Mouse (Mus musculus): ENCODE results near the gene Prr7. TPM values are rescaled to one million over a fixed set of nuclear protein-coding genes. Genes with fewer than 3 reads are reported as not detected.

The Prr7 gene
- total and polyA plus RNA-seq, 3 experiments = 0.60 to 1.2 (median 0.89) TPM

GRCm38 (mm10) chr13:55512379-55513031 is 48.4 kb downstream of the Prr7 start:
- H3K4me1 ChIP-seq (ENCODE audit: control insufficient read depth in 1 of 2, insufficient read depth in 2 of 2) = peaks cover 24 to 38% of the 10 kb centered on the region in 2 experiments
- no peak for DNase-seq (ENCODE audit: extremely low read depth)
- H3K36me3 ChIP-seq (replicated peaks in 1 of 2; ENCODE audit: control insufficient read depth in 1 of 2, insufficient read depth in 1 of 2, low read length in 1 of 2) = peaks cover 16 to 29% of the 10 kb centered on the region in 2 experiments
- H3K9me3 ChIP-seq (replicated peaks; ENCODE audit: low read length) = no peaks in the 10 kb centered on the region
- in situ Hi-C loops (cut with MboI; ENCODE audit: low pct_ligation_motif_present, low pct_unique_long_range_greater_than_20kb, low sequenced_read_pairs) = no loop called here
- peaks cover 11% of the 10 kb centered on the region for H3K27me3 ChIP-seq (replicated peaks)
- peak overlapping the region; percentile 73 to 83 (median 81) for H3K4me3 ChIP-seq (replicated peaks in 1 of 3; ENCODE audit: low read depth in 2 of 3, low read length in 2 of 3, poor library complexity in 1 of 3)
- TF ChIP-seq KAT2A (IDR thresholded peaks at IDR 0.05; ENCODE audit: insufficient replicate concordance, low read length) = no peak
- TF ChIP-seq POLR2A (IDR thresholded peaks at IDR 0.05; ENCODE audit: low read depth, low read length) = no peak
- TF ChIP-seq HCFC1 (IDR thresholded peaks at IDR 0.05; ENCODE audit: low read depth, low read length) = no peak
- no peak for TF ChIP-seq RCOR1 (conservative IDR thresholded peaks at IDR 0.05; ENCODE audit: low read depth, low read length)
- TF ChIP-seq POLR2AphosphoS2 (IDR thresholded peaks at IDR 0.05; ENCODE audit: low read depth, low read length) = no peak
- TF ChIP-seq MAX (IDR thresholded peaks at IDR 0.05; ENCODE audit: low read length) = no peak
- TF ChIP-seq MEF2A (IDR thresholded peaks at IDR 0.05; ENCODE audit: borderline replicate concordance, low read depth, low read length) = no peak
- TF ChIP-seq EP300 (IDR thresholded peaks at IDR 0.05; ENCODE audit: low read length) = no peak
- TF ChIP-seq CHD1 (IDR thresholded peaks at IDR 0.05; ENCODE audit: low read depth, low read length) = no peak
- no peak for TF ChIP-seq ETS1 (conservative IDR thresholded peaks at IDR 0.05; ENCODE audit: low read depth, low read length)
- TF ChIP-seq E2F4 (IDR thresholded peaks at IDR 0.05; ENCODE audit: insufficient replicate concordance, low read depth, low read length) = no peak
- TF ChIP-seq TCF12 (IDR thresholded peaks at IDR 0.05; ENCODE audit: low read depth, low read length) = no peak
- TF ChIP-seq MAZ (IDR thresholded peaks at IDR 0.05; ENCODE audit: low read depth, low read length) = no peak
- TF ChIP-seq PAX5 (IDR thresholded peaks at IDR 0.05; ENCODE audit: low read length) = no peak
- peak overlapping the region; percentile 80 for H3K4me2 ChIP-seq (ENCODE audit: insufficient read depth, low read depth, poor library complexity, severe bottlenecking)
- H3K27ac ChIP-seq (ENCODE audit: insufficient read depth, low read depth) = no peak overlapping the region
- peak overlapping the region; percentile 51 for H3K9ac ChIP-seq (ENCODE audit: insufficient read depth, low read depth)
- dilution Hi-C loops (cut with MboI; ENCODE audit: extremely low pct_ligation_motif_present, extremely low pct_unique_long_range_greater_than_20kb, low sequenced_read_pairs) = no loop called here
- H3K79me2 ChIP-seq (replicated peaks; ENCODE audit: control insufficient read depth, extremely low read depth, insufficient read depth, poor library complexity, severe bottlenecking) = no peaks in the 10 kb centered on the region

GRCm38 (mm10) chr13:55513111-55513748 is 49.2 kb downstream of the Prr7 start, which contains the start of gene Pdlim7:
Gene Pdlim7 (minus strand): TSS chr13:55513676.
- dilution Hi-C loops (cut with MboI; ENCODE audit: extremely low pct_ligation_motif_present, extremely low pct_unique_long_range_greater_than_20kb, low sequenced_read_pairs) (no loop called here), in situ Hi-C loops (cut with MboI; ENCODE audit: low pct_ligation_motif_present, low pct_unique_long_range_greater_than_20kb, low sequenced_read_pairs) (no loop called here)
- Histone ChIP-seq H3K27me3 (replicated peaks) (peaks cover 11% of the 10 kb centered on the region), H3K36me3 (replicated peaks in 1 of 2; ENCODE audit: control insufficient read depth in 1 of 2, insufficient read depth in 1 of 2, low read length in 1 of 2) (peaks cover 10 to 23% of the 10 kb centered on the region in 2 experiments), H3K4me2 (ENCODE audit: insufficient read depth, low read depth, poor library complexity, severe bottlenecking) (peak within 1 kb of the TSS; percentile 80), H3K9ac (ENCODE audit: insufficient read depth, low read depth) (peak within 1 kb of the TSS; percentile 51), H3K27ac (ENCODE audit: insufficient read depth, low read depth) (no peak within 1 kb of the TSS), H3K4me3 (replicated peaks in 1 of 3; ENCODE audit: low read depth in 2 of 3, low read length in 2 of 3, poor library complexity in 1 of 3) (peak within 1 kb of the TSS; percentile 73 to 83 (median 81)), H3K9me3 (replicated peaks; ENCODE audit: low read length) (no peaks in the 10 kb centered on the region), H3K79me2 (replicated peaks; ENCODE audit: control insufficient read depth, extremely low read depth, insufficient read depth, poor library complexity, severe bottlenecking) (no peaks in the 10 kb centered on the region), H3K4me1 (ENCODE audit: control insufficient read depth in 1 of 2, insufficient read depth in 2 of 2) (peaks cover 24 to 38% of the 10 kb centered on the region in 2 experiments)
- peak; percentile 80 for DNase-seq (ENCODE audit: extremely low read depth)
- peak; percentile 98 for TF ChIP-seq NELFE (IDR thresholded peaks at IDR 0.05; ENCODE audit: low read depth, low read length)
- peak; percentile 77 for TF ChIP-seq RAD21 (IDR thresholded peaks at IDR 0.05; ENCODE audit: low read depth, low read length)
- no peak for TF ChIP-seq HCFC1 (IDR thresholded peaks at IDR 0.05; ENCODE audit: low read depth, low read length)
- peak; percentile 79 for TF ChIP-seq SMC3 (IDR thresholded peaks at IDR 0.05; ENCODE audit: low read depth, low read length)
- no peak for TF ChIP-seq USF2 (conservative IDR thresholded peaks at IDR 0.05; ENCODE audit: low read depth, low read length)
- peak; percentile 33 to 89 for TF ChIP-seq CTCF (conservative IDR thresholded peaks at IDR 0.05 in 1 of 2, IDR thresholded peaks at IDR 0.05 in 1 of 2; ENCODE audit: low read depth in 2 of 2, low read length in 2 of 2)
- TF ChIP-seq JUN (IDR thresholded peaks at IDR 0.05; ENCODE audit: insufficient read depth, low read depth, low read length) = no peak
- TF ChIP-seq SIN3A (IDR thresholded peaks at IDR 0.05; ENCODE audit: low read length) = peak; percentile 53; the same call in 1 of the 2 replicates
- TF ChIP-seq MAFK (IDR thresholded peaks at IDR 0.05; ENCODE audit: insufficient replicate concordance, low read length) = no peak
- TF ChIP-seq ZNF384 (IDR thresholded peaks at IDR 0.05; ENCODE audit: low read depth, low read length) = no peak
- TF ChIP-seq CHD2 (IDR thresholded peaks at IDR 0.05; ENCODE audit: low read length) = no peak
- no peak for TF ChIP-seq ZKSCAN1 (IDR thresholded peaks at IDR 0.05; ENCODE audit: borderline replicate concordance, low read depth, low read length)
- no peak for TF ChIP-seq KAT2A (IDR thresholded peaks at IDR 0.05; ENCODE audit: insufficient replicate concordance, low read length)
- TF ChIP-seq USF1 (IDR thresholded peaks at IDR 0.05; ENCODE audit: low read depth, low read length) = no peak
- peak; percentile 99 for TF ChIP-seq POLR2A (IDR thresholded peaks at IDR 0.05; ENCODE audit: low read depth, low read length)
- no peak for TF ChIP-seq GABPA (IDR thresholded peaks at IDR 0.05; ENCODE audit: insufficient replicate concordance, low read depth, low read length)
- TF ChIP-seq ZMIZ1 (IDR thresholded peaks at IDR 0.05; ENCODE audit: low read depth, low read length) = peak; percentile 98
- no peak for TF ChIP-seq RCOR1 (conservative IDR thresholded peaks at IDR 0.05; ENCODE audit: low read depth, low read length)
- TF ChIP-seq E2F4 (IDR thresholded peaks at IDR 0.05; ENCODE audit: insufficient replicate concordance, low read depth, low read length) = no peak
- peak; percentile 30; the same call in 1 of the 2 replicates for TF ChIP-seq IRF4 (IDR thresholded peaks at IDR 0.05; ENCODE audit: low read depth, low read length)
- TF ChIP-seq MAZ (IDR thresholded peaks at IDR 0.05; ENCODE audit: low read depth, low read length) = peak; percentile 77
- TF ChIP-seq TBP (conservative IDR thresholded peaks at IDR 0.05; ENCODE audit: low read depth, low read length) = peak; percentile 94
